Mouse (Mus musculus) stomach, embryonic 14.5 days (tissue): Measurements from ENCODE around the gene Clip4. TPM values are rescaled to one million over a fixed set of nuclear protein-coding genes. Genes with fewer than 3 reads are reported as not detected.

ENCODE experiments used
- ATAC-seq: fragments of 200-750 bp; cut with Nextera tagmentation; 2 replicates; pipeline ENCODE4 v1.8.0; 2017; ENCODE audit warnings: low read depth, moderate TSS enrichment; ENCODE audit not compliant: insufficient number of reproducible peaks, insufficient read depth, low FRiP score
- H3K27ac ChIP-seq: fragments of 300-500 bp; sonication (generic); 2 replicates; pipeline ENCODE4 v1.5.1; 2014; ENCODE audit warnings: mild to moderate bottlenecking, low read length, moderate library complexity, mixed read lengths
- H3K27me3 ChIP-seq: fragments of 300-500 bp; sonication (generic); 2 replicates; pipeline ENCODE4 v1.6.1; 2014; ENCODE audit warnings: low read length, control low read depth, mixed read lengths; ENCODE audit not compliant: control insufficient read depth, insufficient read depth
- H3K36me3 ChIP-seq: fragments of 300-500 bp; sonication (generic); 2 replicates; pipeline ENCODE4 v1.6.1; 2014; ENCODE audit warnings: mild to moderate bottlenecking, control low read depth, low read length, moderate library complexity, mixed read lengths; ENCODE audit not compliant: control insufficient read depth, insufficient read depth
- H3K4me1 ChIP-seq: fragments of 300-500 bp; sonication (generic); 2 replicates; pipeline ENCODE4 v1.6.1; 2014; ENCODE audit warnings: low read length, control low read depth, mixed read lengths; ENCODE audit not compliant: control insufficient read depth, insufficient read depth
- H3K4me2 ChIP-seq: fragments of 300-500 bp; sonication (generic); replicated peaks from 2 replicates; pipeline ENCODE4 v1.6.1; 2014; ENCODE audit warnings: low read depth, low read length, control low read depth
- H3K4me3 ChIP-seq: fragments of 300-500 bp; sonication (generic); 2 replicates; pipeline ENCODE4 v1.5.1; 2014; ENCODE audit warnings: low read depth, low read length, control low read depth
- H3K9ac ChIP-seq: fragments of 300-500 bp; sonication (generic); replicated peaks from 2 replicates; pipeline ENCODE4 v1.6.1; 2014; ENCODE audit warnings: low read depth, mild to moderate bottlenecking, control low read depth, low read length, moderate library complexity, mixed read lengths
- H3K9me3 ChIP-seq: fragments of 300-500 bp; sonication (generic); 2 replicates; pipeline ENCODE4 v1.6.1; 2016; ENCODE audit warnings: low read depth, low read length, control low read depth; ENCODE audit not compliant: control insufficient read depth
- WGBS: fragments of 180-500 bp; shearing (Covaris S2); extraction: QIAGEN DNeasy Blood & Tissue Kit; methylation state at CpG from one replicate; pipeline ENCODE4 v1.1.7; 2014; 5-methylcytosine and 5-hydroxymethylcytosine counted together
- polyA plus RNA-seq: library from polyadenylated mRNA; unstranded; fragments of >200 nt; fragmentation: Nextera tagmentation; extraction: Ambion mirVana; gene quantifications from 2 replicates; pipeline ENCODE4 v1.2.1, GENCODE M21; 2014

The Clip4 gene
- polyA plus RNA-seq, 1 experiment from 2014 or later: 7.5 TPM

DNA sequence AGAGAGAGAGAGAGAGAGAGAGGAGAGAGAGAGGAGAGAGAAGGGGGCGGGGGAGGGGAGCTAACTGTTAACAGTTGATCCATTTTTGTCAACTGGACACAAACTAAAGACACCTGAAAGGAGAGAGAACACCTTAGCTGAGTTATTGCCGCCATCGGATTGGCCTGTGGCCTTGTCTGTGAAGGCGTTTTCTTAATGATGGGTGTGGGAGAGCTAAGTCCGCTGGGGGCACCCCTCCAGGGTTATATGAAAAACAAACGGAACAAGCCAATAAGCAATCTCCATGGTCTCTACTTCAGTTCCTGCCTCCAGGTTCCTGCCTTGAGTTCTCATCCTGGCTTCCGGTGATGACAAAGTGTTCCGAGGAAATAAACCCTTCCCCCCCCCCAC lies 102.0 kb downstream of the Clip4 start:
- ATAC-seq: no peak
- no peak overlapping the region for H3K4me2 ChIP-seq

DNA sequence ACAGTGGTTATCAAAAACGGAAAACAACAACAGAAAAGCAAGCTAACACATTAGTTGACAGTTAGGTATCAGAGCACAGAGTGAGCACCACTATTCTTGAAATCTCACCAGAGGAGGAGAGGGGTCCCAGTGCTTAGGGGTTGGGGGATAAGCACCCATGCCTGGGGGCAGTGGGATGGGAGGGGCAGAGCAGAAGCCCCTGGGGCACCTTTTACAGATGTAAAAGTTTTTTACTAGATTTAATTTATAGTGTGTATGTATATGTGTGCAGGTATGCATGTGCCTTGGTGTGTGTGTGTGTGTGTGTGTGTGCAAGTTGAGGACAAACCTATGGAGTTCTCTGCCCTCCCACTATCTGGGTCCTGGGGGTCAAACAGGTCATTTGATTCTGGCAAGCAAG lies 102.4 kb downstream of the Clip4 start:
- Histone ChIP-seq H3K4me1 (no peaks in the 10 kb centered on the region), H3K4me2 (no peak overlapping the region), H3K36me3 (no peaks in the 10 kb centered on the region), H3K27ac (no peak overlapping the region), H3K4me3 (no peak overlapping the region), H3K9ac (no peak overlapping the region), H3K27me3 (no peaks in the 10 kb centered on the region), H3K9me3 (no peaks in the 10 kb centered on the region)
- no peak for ATAC-seq
- WGBS: 77% methylated on average over 1 of the region's 1 CpGs

More for the DNA sequence above, 102.0 kb downstream of the Clip4 start:
- Histone ChIP-seq H3K4me1 (no peaks in the 10 kb centered on the region), H3K36me3 (no peaks in the 10 kb centered on the region), H3K4me3 (no peak overlapping the region), H3K27me3 (no peaks in the 10 kb centered on the region), H3K9ac (no peak overlapping the region), H3K27ac (no peak overlapping the region), H3K9me3 (no peaks in the 10 kb centered on the region)
- WGBS: 81% methylated on average over 8 of the region's 8 CpGs

DNA sequence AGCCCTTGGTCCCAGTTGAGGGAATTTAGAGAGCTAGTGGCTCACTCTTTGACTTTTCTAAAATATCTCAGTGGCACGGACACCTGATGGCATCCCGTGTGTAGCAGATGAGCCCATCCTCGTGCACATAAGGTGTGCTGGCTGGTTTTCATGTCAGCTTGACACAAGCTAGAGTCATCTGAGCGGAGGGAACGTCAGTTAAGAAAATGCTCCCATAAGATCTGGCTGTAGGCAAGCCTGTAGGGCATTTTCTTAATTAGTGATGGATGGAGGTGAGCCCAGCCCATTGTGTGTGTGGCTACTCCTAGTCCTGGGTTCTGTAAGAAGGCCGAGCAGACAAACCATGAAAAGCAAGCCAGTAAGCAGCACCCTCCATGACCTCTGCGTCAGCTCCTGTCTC lies 103.7 kb downstream of the Clip4 start:
- Histone ChIP-seq H3K4me2 (no peak overlapping the region), H3K27ac (no peak overlapping the region), H3K4me3 (no peak overlapping the region), H3K36me3 (no peaks in the 10 kb centered on the region), H3K4me1 (no peaks in the 10 kb centered on the region), H3K9ac (no peak overlapping the region), H3K27me3 (no peaks in the 10 kb centered on the region), H3K9me3 (no peaks in the 10 kb centered on the region)
- no peak for ATAC-seq
- WGBS: 77% methylated on average over 7 of the region's 7 CpGs

DNA sequence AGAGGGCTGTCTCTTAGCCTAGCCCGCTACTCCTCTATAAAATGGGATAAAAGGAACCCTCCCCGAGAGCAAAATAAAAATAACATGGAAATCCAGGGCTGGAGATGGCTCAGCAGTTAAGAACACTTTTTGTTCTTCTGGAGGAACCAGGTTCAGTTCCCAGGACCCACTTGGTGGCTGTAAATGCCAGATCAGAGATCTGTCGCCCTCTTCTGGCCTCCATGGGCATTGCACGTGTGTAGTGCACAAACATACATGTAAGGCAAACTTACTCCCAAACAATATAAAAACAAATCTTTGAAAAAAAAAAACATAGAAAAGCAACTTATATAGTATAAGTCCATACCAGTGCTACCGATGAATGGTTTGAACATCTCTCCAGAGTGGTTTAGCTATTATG lies 104.7 kb downstream of the Clip4 start:
- 58% methylated on average over 5 of the region's 5 CpGs for WGBS
- H3K36me3 ChIP-seq: no peaks in the 10 kb centered on the region
- no peaks in the 10 kb centered on the region for H3K9me3 ChIP-seq
- no peak for ATAC-seq
- no peak overlapping the region for H3K4me2 ChIP-seq
- H3K4me3 ChIP-seq: no peak overlapping the region
- H3K27me3 ChIP-seq: no peaks in the 10 kb centered on the region
- H3K27ac ChIP-seq: no peak overlapping the region
- no peaks in the 10 kb centered on the region for H3K4me1 ChIP-seq
- H3K9ac ChIP-seq: no peak overlapping the region

GRCm38 (mm10) chr17:71874077-71874476 lies 105.8 kb downstream of the Clip4 start:
- Histone ChIP-seq H3K9ac (no peak overlapping the region), H3K4me1 (no peaks in the 10 kb centered on the region), H3K4me2 (no peak overlapping the region), H3K4me3 (no peak overlapping the region), H3K27ac (no peak overlapping the region), H3K36me3 (no peaks in the 10 kb centered on the region), H3K9me3 (no peaks in the 10 kb centered on the region), H3K27me3 (no peaks in the 10 kb centered on the region)
- WGBS: 39% methylated on average over 6 of the region's 6 CpGs
- no peak for ATAC-seq

DNA sequence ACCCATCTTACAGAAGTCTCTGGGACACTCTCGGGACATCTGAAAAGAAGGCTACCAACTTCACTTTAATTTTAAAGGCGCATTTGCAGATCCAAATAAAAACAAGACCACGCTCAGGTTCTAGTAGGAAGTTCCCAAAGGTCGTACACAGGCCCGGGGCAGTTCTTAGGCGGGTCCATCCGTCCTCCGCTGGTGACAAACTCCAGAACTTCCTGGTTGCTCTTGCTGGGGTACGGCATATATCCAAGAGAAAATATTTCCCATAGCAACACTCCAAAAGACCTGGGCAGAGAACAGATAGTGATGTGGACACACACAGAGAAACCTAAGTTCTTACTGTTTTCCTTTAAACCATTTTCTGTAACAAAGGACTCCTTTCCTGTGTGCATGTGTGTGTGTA lies 106.5 kb downstream of the Clip4 start:
- H3K9me3 ChIP-seq: no peaks in the 10 kb centered on the region
- H3K4me3 ChIP-seq: no peak overlapping the region
- H3K36me3 ChIP-seq: no peaks in the 10 kb centered on the region
- 76% methylated on average over 9 of the region's 9 CpGs for WGBS
- H3K27me3 ChIP-seq: no peaks in the 10 kb centered on the region
- H3K9ac ChIP-seq: no peak overlapping the region
- H3K4me1 ChIP-seq: no peaks in the 10 kb centered on the region
- no peak overlapping the region for H3K4me2 ChIP-seq
- H3K27ac ChIP-seq: no peak overlapping the region
- no peak for ATAC-seq

- H3K9ac ChIP-seq: no peak overlapping the region
- ATAC-seq: no peak
- no peaks in the 10 kb centered on the region for H3K36me3 ChIP-seq
- H3K9me3 ChIP-seq: no peaks in the 10 kb centered on the region
- WGBS: 82% methylated on average over 7 of the region's 7 CpGs
- H3K27ac ChIP-seq: no peak overlapping the region
- H3K4me1 ChIP-seq: no peaks in the 10 kb centered on the region
- no peaks in the 10 kb centered on the region for H3K27me3 ChIP-seq
- no peak overlapping the region for H3K4me3 ChIP-seq
- no peak overlapping the region for H3K4me2 ChIP-seq
These were observed 107.2 kb downstream of the Clip4 start for GRCm38 (mm10) chr17:71875492-71875891.

DNA sequence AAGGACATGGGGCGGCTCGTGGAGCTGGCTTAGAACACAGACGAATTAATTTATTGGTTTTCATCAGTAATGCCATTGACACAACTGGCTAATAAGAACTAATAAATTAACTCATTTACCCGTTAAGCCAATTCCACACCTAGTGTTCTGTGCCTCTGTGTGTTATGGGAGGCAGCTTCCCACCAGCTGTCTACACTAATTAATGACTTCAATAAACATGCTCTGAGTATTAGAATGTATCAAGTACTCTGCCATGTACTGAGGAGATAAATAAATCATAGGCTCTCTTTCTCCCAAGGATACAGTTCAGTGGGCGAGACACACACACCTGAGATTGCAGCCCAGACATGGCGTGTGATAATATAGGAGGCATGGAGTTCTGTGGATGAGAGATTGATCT lies 113.1 kb downstream of the Clip4 start:
- no peaks in the 10 kb centered on the region for H3K9me3 ChIP-seq
- H3K36me3 ChIP-seq: no peaks in the 10 kb centered on the region
- no peak overlapping the region for H3K4me3 ChIP-seq
- 74% methylated on average over 6 of the region's 6 CpGs for WGBS
- H3K4me1 ChIP-seq: no peaks in the 10 kb centered on the region
- H3K4me2 ChIP-seq: no peak overlapping the region
- no peak for ATAC-seq
- no peaks in the 10 kb centered on the region for H3K27me3 ChIP-seq
- no peak overlapping the region for H3K27ac ChIP-seq
- no peak overlapping the region for H3K9ac ChIP-seq

DNA sequence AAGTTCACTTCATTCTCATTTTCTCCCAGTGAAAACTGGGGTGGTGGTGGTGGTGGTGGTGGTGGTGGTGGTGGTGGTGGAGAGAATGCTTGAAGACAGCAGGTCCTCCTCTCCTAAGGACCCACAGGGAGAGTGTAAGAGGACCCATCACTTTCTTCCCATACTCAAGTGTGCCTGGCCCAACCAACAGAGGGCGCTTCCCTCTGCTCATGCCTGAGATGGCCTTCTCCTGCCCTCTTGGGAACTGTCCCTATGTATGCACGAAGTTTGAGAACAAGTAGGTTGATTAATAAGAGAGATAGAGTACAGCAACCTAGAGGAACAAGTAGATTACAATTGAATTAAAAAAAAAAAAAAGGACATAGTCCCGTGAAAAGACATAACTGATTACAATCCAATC lies 140.8 kb downstream of the Clip4 start:
- Histone ChIP-seq H3K36me3 (no peaks in the 10 kb centered on the region), H3K4me2 (no peak overlapping the region), H3K9ac (no peak overlapping the region), H3K27me3 (no peaks in the 10 kb centered on the region), H3K4me1 (no peaks in the 10 kb centered on the region), H3K9me3 (no peaks in the 10 kb centered on the region), H3K27ac (no peak overlapping the region), H3K4me3 (no peak overlapping the region)
- 39% methylated on average over 3 of the region's 3 CpGs for WGBS
- ATAC-seq: no peak
